Mouse (Mus musculus) lung, postnatal 0 days (tissue): ENCODE data around the gene Smg5. TPM values are rescaled to one million over a fixed set of nuclear protein-coding genes. Genes with fewer than 3 reads are reported as not detected.

Experiments
- ATAC-seq: fragments of 200-750 bp; cut with Nextera tagmentation; 2 replicates; pipeline ENCODE4 v1.8.0; 2017; ENCODE audit warnings: moderate library complexity
- DNase-seq: peaks from one replicate; pipeline ENCODE4 v3.0.0-alpha.2; 2016; ENCODE audit warnings: low spot score
- H3K27ac ChIP-seq: fragments of 300-500 bp; sonication (generic); 2 replicates; pipeline ENCODE4 v1.5.1; 2014; ENCODE audit warnings: antibody characterized with exemption, mild to moderate bottlenecking, low read length, mixed read lengths
- H3K27me3 ChIP-seq: fragments of 300-500 bp; sonication (generic); replicated peaks from 2 replicates; pipeline ENCODE4 v1.6.1; 2014; ENCODE audit warnings: low read length, mixed read lengths; ENCODE audit not compliant: insufficient read depth
- H3K36me3 ChIP-seq: fragments of 300-500 bp; sonication (generic); 2 replicates; pipeline ENCODE4 v1.6.1; 2014; ENCODE audit warnings: low read length, mixed read lengths; ENCODE audit not compliant: insufficient read depth
- H3K4me1 ChIP-seq: fragments of 300-500 bp; sonication (generic); 2 replicates; pipeline ENCODE4 v1.6.1; 2014; ENCODE audit warnings: antibody characterized with exemption, low read depth, low read length, mixed read lengths; ENCODE audit not compliant: insufficient read depth
- H3K4me2 ChIP-seq: fragments of 300-500 bp; sonication (generic); replicated peaks from 2 replicates; pipeline ENCODE4 v1.6.1; 2014; ENCODE audit warnings: low read depth, mild to moderate bottlenecking, low read length, moderate library complexity, mixed read lengths
- H3K4me3 ChIP-seq: fragments of 300-500 bp; sonication (generic); 2 replicates; pipeline ENCODE4 v1.5.1; 2014; ENCODE audit warnings: low read depth, low read length
- H3K9ac ChIP-seq: fragments of 300-500 bp; sonication (generic); replicated peaks from 2 replicates; pipeline ENCODE4 v1.6.1; 2014; ENCODE audit warnings: low read depth, mild to moderate bottlenecking
- H3K9me3 ChIP-seq: fragments of 300-500 bp; sonication (generic); 2 replicates; pipeline ENCODE4 v1.6.1; 2016; ENCODE audit warnings: low read length, mixed read lengths
- CTCF ChIP-seq: IDR thresholded peaks from 2 replicates; pipeline ENCODE4 v1.5.1; 2016; ENCODE audit warnings: antibody characterized with exemption, mild to moderate bottlenecking
- EP300 ChIP-seq: IDR thresholded peaks from 2 replicates; pipeline ENCODE4 v1.6.1; 2016; ENCODE audit warnings: antibody characterized with exemption, mild to moderate bottlenecking, control low read depth
- WGBS: fragments of 180-500 bp; shearing (Covaris S2); extraction: QIAGEN DNeasy Blood & Tissue Kit; methylation state at CpG from one replicate; pipeline ENCODE4 v1.1.7; 2014; 5-methylcytosine and 5-hydroxymethylcytosine counted together
- polyA plus RNA-seq: library from polyadenylated mRNA; unstranded; fragments of >200 nt; fragmentation: Nextera tagmentation; extraction: Ambion mirVana; gene quantifications from 2 replicates; pipeline ENCODE4 v1.2.1, GENCODE M21; 2015

Smg5 gene
- polyA plus RNA-seq, 1 experiment from 2014 or later, result 19.8 TPM

- ATAC-seq, result no peak
- no peaks in the 10 kb centered on the region for H3K27me3 ChIP-seq
- H3K27ac ChIP-seq, result no peak overlapping the region
- H3K36me3 ChIP-seq, result no peaks in the 10 kb centered on the region
- no peak overlapping the region for H3K4me3 ChIP-seq
- WGBS, result 48% methylated on average over 7 of the region's 7 CpGs
- no peak for DNase-seq
- peaks cover 3% of the 10 kb centered on the region; the same call in 1 of the 2 replicates for H3K4me1 ChIP-seq
- H3K9ac ChIP-seq, result no peak overlapping the region
- no peak overlapping the region for H3K4me2 ChIP-seq
- no peaks in the 10 kb centered on the region for H3K9me3 ChIP-seq
- TF ChIP-seq CTCF, result no peak
- no peak for TF ChIP-seq EP300
Observed at GRCm38 (mm10) chr3:88407529-88407928, 71.5 kb downstream of the Smg5 start.

- Histone ChIP-seq H3K4me3 (peak overlapping the region; percentile 63; the same call in 1 of the 2 replicates), H3K27ac (no peak overlapping the region), H3K9ac (no peak overlapping the region), H3K9me3 (no peaks in the 10 kb centered on the region), H3K27me3 (no peaks in the 10 kb centered on the region), H3K4me2 (peak overlapping the region; percentile 71; the same call in 1 of the 2 replicates), H3K36me3 (no peaks in the 10 kb centered on the region), H3K4me1 (peaks cover 3% of the 10 kb centered on the region; the same call in 1 of the 2 replicates)
- TF ChIP-seq EP300, result no peak
- no peak for TF ChIP-seq CTCF
- ATAC-seq (no peak), DNase-seq (no peak)
- 38% methylated on average over 5 of the region's 5 CpGs for WGBS
Observed at GRCm38 (mm10) chr3:88408953-88409352, 72.9 kb downstream of the Smg5 start.

- Histone ChIP-seq H3K4me2 (peak within 1 kb of the TSS; percentile 71), H3K9me3 (no peaks in the 10 kb centered on the region), H3K27ac (peak within 1 kb of the TSS; percentile 91), H3K27me3 (no peaks in the 10 kb centered on the region), H3K36me3 (peaks cover 4% of the 10 kb centered on the region; the same call in 1 of the 2 replicates), H3K9ac (peak within 1 kb of the TSS; percentile 80), H3K4me3 (peak within 1 kb of the TSS; percentile 63), H3K4me1 (peaks cover 3% of the 10 kb centered on the region; the same call in 1 of the 2 replicates)
- DNase-seq (peak; percentile 96), ATAC-seq (peak; percentile 94)
- 2% methylated on average over 53 of the region's 54 CpGs for WGBS
- peak; percentile 14; the same call in 1 of the 2 replicates for TF ChIP-seq CTCF
- peak; percentile 49 for TF ChIP-seq EP300
Observed at GRCm38 (mm10) chr3:88409741-88410644, 73.9 kb downstream of the Smg5 start, which contains the start of gene Pmf1. Pmf1 (minus strand) TSS chr3:88410331.

GRCm38 (mm10) chr3:88410645-88411031, 74.6 kb downstream of the Smg5 start:
- Histone ChIP-seq H3K27ac (peak overlapping the region; percentile 91), H3K9me3 (no peaks in the 10 kb centered on the region), H3K4me1 (peaks cover 3% of the 10 kb centered on the region; the same call in 1 of the 2 replicates), H3K9ac (peak overlapping the region; percentile 6; the same call in 1 of the 2 replicates), H3K4me3 (peak overlapping the region; percentile 63; the same call in 1 of the 2 replicates), H3K4me2 (peak overlapping the region; percentile 71), H3K36me3 (peaks cover 4% of the 10 kb centered on the region; the same call in 1 of the 2 replicates), H3K27me3 (no peaks in the 10 kb centered on the region)
- WGBS, result 19% methylated on average over 7 of the region's 7 CpGs
- ATAC-seq (peak; percentile 3; the same call in 1 of the 2 replicates), DNase-seq (no peak)
- no peak for TF ChIP-seq EP300
- TF ChIP-seq CTCF, result no peak

GRCm38 (mm10) chr3:88411681-88412080, 75.6 kb downstream of the Smg5 start:
- Histone ChIP-seq H3K4me1 (peaks cover 3% of the 10 kb centered on the region; the same call in 1 of the 2 replicates), H3K27ac (no peak overlapping the region), H3K27me3 (no peaks in the 10 kb centered on the region), H3K36me3 (peaks cover 9% of the 10 kb centered on the region; the same call in 1 of the 2 replicates), H3K9ac (no peak overlapping the region), H3K9me3 (no peaks in the 10 kb centered on the region), H3K4me2 (no peak overlapping the region), H3K4me3 (no peak overlapping the region)
- no peak for TF ChIP-seq CTCF
- TF ChIP-seq EP300, result no peak
- 87% methylated on average over 4 of the region's 4 CpGs for WGBS
- ATAC-seq, result no peak
- DNase-seq, result no peak

Other genes with a start within 250 kb of the Smg5 start
- 14.4 and 15.4 TPM in 2 replicates for gene Mef2d, start 193.9 kb upstream of the Smg5 start, polyA plus RNA-seq
- gene Rhbg, start 81.6 kb upstream of the Smg5 start, polyA plus RNA-seq, result 3.9 and 4.9 TPM in 2 replicates
- 1.8 and 2.0 TPM in 2 replicates for gene Gm38392, start 49.0 kb upstream of the Smg5 start, polyA plus RNA-seq
- gene Tsacc, start 39.3 kb upstream of the Smg5 start, polyA plus RNA-seq, result 10.8 and 13.1 TPM in 2 replicates
- 173 and 177 TPM in 2 replicates for gene Cct3, start 39.1 kb upstream of the Smg5 start, polyA plus RNA-seq
- gene Glmp, start 11.2 kb upstream of the Smg5 start, polyA plus RNA-seq, result 273 and 278 TPM in 2 replicates
- 9.0 and 9.6 TPM in 2 replicates for gene Tmem79, start 112 bp upstream of the Smg5 start, polyA plus RNA-seq
- 4.3 and 5.3 TPM in 2 replicates for gene Paqr6, start 28.3 kb downstream of the Smg5 start, polyA plus RNA-seq
- 0.14 and 0.39 TPM in 2 replicates for gene Bglap3, start 36.5 kb downstream of the Smg5 start, polyA plus RNA-seq
- not detected in 2 replicates for gene Bglap2, start 42.4 kb downstream of the Smg5 start, polyA plus RNA-seq
- not detected in 2 replicates for gene Bglap, start 48.2 kb downstream of the Smg5 start, polyA plus RNA-seq
- 27.9 and 30.6 TPM in 2 replicates for gene Pmf1, start 74.1 kb downstream of the Smg5 start, polyA plus RNA-seq
- 9.3 and 11.3 TPM in 2 replicates for gene Slc25a44, start 88.9 kb downstream of the Smg5 start, polyA plus RNA-seq
- 9.0 and 9.2 TPM in 2 replicates for gene Sema4a, start 124.9 kb downstream of the Smg5 start, polyA plus RNA-seq
- gene Lmna, start 173.7 kb downstream of the Smg5 start, polyA plus RNA-seq, result 185 and 216 TPM in 2 replicates
- 2.6 and 3.4 TPM in 2 replicates for gene Mex3a, start 196.1 kb downstream of the Smg5 start, polyA plus RNA-seq
- 61.4 and 61.8 TPM in 2 replicates for gene Rab25, start 212.0 kb downstream of the Smg5 start, polyA plus RNA-seq
- 138 and 143 TPM in 2 replicates for gene Lamtor2, start 216.8 kb downstream of the Smg5 start, polyA plus RNA-seq
- 18.4 and 22.6 TPM in 2 replicates for gene Ubqln4, start 217.5 kb downstream of the Smg5 start, polyA plus RNA-seq
- gene Ssr2, start 239.6 kb downstream of the Smg5 start, polyA plus RNA-seq, result 306 and 384 TPM in 2 replicates